Mouse (Mus musculus) intestine, postnatal 0 days (tissue): ENCODE results near the gene Tecpr1. TPM values are rescaled to one million over a fixed set of nuclear protein-coding genes. Genes with fewer than 3 reads are reported as not detected.

ENCODE experiments used
- ATAC-seq: fragments of 200-750 bp; cut with Nextera tagmentation; 2 replicates; pipeline ENCODE4 v1.8.0; 2017; ENCODE audit warnings: mild to moderate bottlenecking, moderate TSS enrichment, moderate library complexity
- H3K27ac ChIP-seq: fragments of 300-500 bp; sonication (generic); 2 replicates; pipeline ENCODE4 v1.5.1; 2014; ENCODE audit warnings: mild to moderate bottlenecking, low read depth, low read length, moderate library complexity
- H3K27me3 ChIP-seq: fragments of 300-500 bp; sonication (generic); replicated peaks from 2 replicates; pipeline ENCODE4 v1.6.1; 2014; ENCODE audit warnings: low read length, mixed read lengths; ENCODE audit not compliant: control insufficient read depth, insufficient read depth
- H3K36me3 ChIP-seq: fragments of 300-500 bp; sonication (generic); 2 replicates; pipeline ENCODE4 v1.6.1; 2014; ENCODE audit warnings: mild to moderate bottlenecking, moderate library complexity; ENCODE audit not compliant: control insufficient read depth, insufficient read depth
- H3K4me1 ChIP-seq: fragments of 300-500 bp; sonication (generic); replicated peaks from 2 replicates; pipeline ENCODE4 v1.6.1; 2014; ENCODE audit warnings: antibody characterized with exemption, low read length, mixed read lengths; ENCODE audit not compliant: control insufficient read depth, insufficient read depth
- H3K4me2 ChIP-seq: fragments of 300-500 bp; sonication (generic); replicated peaks from 2 replicates; pipeline ENCODE4 v1.6.1; 2014; ENCODE audit warnings: low read depth, mild to moderate bottlenecking, moderate library complexity
- H3K4me3 ChIP-seq: fragments of 300-500 bp; sonication (generic); 2 replicates; pipeline ENCODE4 v1.5.1; 2014; ENCODE audit warnings: low read depth, low read length
- H3K9ac ChIP-seq: fragments of 300-500 bp; sonication (generic); 2 replicates; pipeline ENCODE4 v1.6.1; 2014; ENCODE audit warnings: mild to moderate bottlenecking, low read depth, low read length
- H3K9me3 ChIP-seq: fragments of 300-500 bp; sonication (generic); 2 replicates; pipeline ENCODE4 v1.6.1; 2016; ENCODE audit warnings: mixed run types; ENCODE audit not compliant: control insufficient read depth
- CTCF ChIP-seq: sonication (generic); IDR thresholded peaks from 2 replicates; pipeline ENCODE4 v1.5.1; 2016; ENCODE audit warnings: low read depth, mild to moderate bottlenecking, control low read depth, antibody characterized with exemption, moderate library complexity
- WGBS: fragments of 180-500 bp; shearing (Covaris S2); extraction: QIAGEN DNeasy Blood & Tissue Kit; methylation state at CpG from one replicate; pipeline ENCODE4 v1.1.7; 2014; 5-methylcytosine and 5-hydroxymethylcytosine counted together
- polyA plus RNA-seq: library from polyadenylated mRNA; unstranded; fragments of >200 nt; fragmentation: Nextera tagmentation; extraction: Ambion mirVana; gene quantifications from 2 replicates; pipeline ENCODE4 v1.2.1, GENCODE M21; 2015

Gene Tecpr1
- polyA plus RNA-seq, 1 experiment from 2014 or later, result 10.7 TPM

DNA sequence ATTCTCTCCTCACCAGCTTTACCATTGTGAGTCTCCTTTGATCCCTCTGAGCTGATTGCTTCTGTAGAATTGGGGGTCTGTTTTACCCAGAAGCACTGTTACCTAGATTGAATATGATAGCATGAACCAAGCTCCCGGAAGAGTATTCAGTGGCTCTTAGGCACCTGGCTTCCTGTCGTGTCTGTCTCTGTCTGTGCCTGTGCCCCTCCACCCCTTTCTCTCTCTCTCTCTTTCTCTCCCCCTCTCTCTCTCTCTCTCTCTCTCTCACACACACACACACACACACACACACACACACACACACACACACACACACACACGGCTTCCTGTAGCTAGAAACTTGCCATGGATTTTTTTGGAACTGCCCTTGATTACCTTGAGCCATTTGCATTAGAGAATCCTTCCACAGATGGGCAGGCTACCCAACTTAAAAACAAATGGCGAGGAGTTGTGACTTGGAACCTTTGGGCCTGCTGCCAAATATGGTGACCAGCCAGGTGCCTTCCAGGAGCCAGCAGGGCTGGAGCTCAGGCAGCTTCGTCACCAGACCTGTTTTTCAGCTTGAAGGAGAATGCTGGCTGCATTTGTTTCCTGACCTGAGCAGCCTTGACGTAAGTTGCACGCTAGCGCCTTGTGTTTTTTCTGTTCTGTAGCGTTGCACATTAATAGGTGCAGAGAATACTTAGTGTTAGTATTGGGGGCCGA is 60.5 kb downstream of the Tecpr1 start:
- Histone ChIP-seq H3K27me3 (no peaks in the 10 kb centered on the region), H3K9me3 (no peaks in the 10 kb centered on the region), H3K4me1 (peaks cover 6% of the 10 kb centered on the region), H3K9ac (no peak overlapping the region), H3K27ac (no peak overlapping the region), H3K36me3 (peaks cover 37% of the 10 kb centered on the region), H3K4me3 (no peak overlapping the region), H3K4me2 (no peak overlapping the region)
- 78% methylated on average over 10 of the region's 10 CpGs for whole genome bisulfite sequencing
- TF ChIP-seq CTCF, result no peak
- no peak for ATAC-seq

GRCm38 (mm10) chr5:144162080-144162812 is 61.2 kb downstream of the Tecpr1 start:
- no peak for ATAC-seq
- Histone ChIP-seq H3K27ac (no peak overlapping the region), H3K36me3 (peaks cover 42% of the 10 kb centered on the region)

GRCm38 (mm10) chr5:144159137-144159536 is 64.3 kb downstream of the Tecpr1 start:
- no peaks in the 10 kb centered on the region for H3K27me3 ChIP-seq
- no peak for TF ChIP-seq CTCF
- peak; percentile 70 for ATAC-seq
- peaks cover 6% of the 10 kb centered on the region for H3K4me1 ChIP-seq
- H3K27ac ChIP-seq, result peak overlapping the region; percentile 62
- no peak overlapping the region for H3K4me2 ChIP-seq
- no peaks in the 10 kb centered on the region for H3K9me3 ChIP-seq
- H3K9ac ChIP-seq, result no peak overlapping the region
- H3K36me3 ChIP-seq, result peaks cover 27% of the 10 kb centered on the region
- WGBS, result 65% methylated on average over 8 of the region's 8 CpGs
- H3K4me3 ChIP-seq, result no peak overlapping the region

More at GRCm38 (mm10) chr5:144162080-144162812, 61.2 kb downstream of the Tecpr1 start:
- Histone ChIP-seq H3K9me3 (no peaks in the 10 kb centered on the region), H3K4me2 (no peak overlapping the region), H3K4me1 (peaks cover 6% of the 10 kb centered on the region), H3K4me3 (no peak overlapping the region), H3K27me3 (no peaks in the 10 kb centered on the region), H3K9ac (no peak overlapping the region)
- 78% methylated on average over 5 of the region's 5 CpGs for WGBS
- TF ChIP-seq CTCF, result no peak

GRCm38 (mm10) chr5:144158604-144159003 is 64.8 kb downstream of the Tecpr1 start:
- 7% methylated on average over 4 of the region's 4 CpGs for WGBS
- Histone ChIP-seq H3K4me3 (no peak overlapping the region), H3K36me3 (peaks cover 22% of the 10 kb centered on the region), H3K27me3 (no peaks in the 10 kb centered on the region), H3K9me3 (no peaks in the 10 kb centered on the region), H3K4me1 (peaks cover 6% of the 10 kb centered on the region), H3K27ac (peak overlapping the region; percentile 62), H3K9ac (no peak overlapping the region), H3K4me2 (no peak overlapping the region)
- ATAC-seq, result peak; percentile 90
- no peak for TF ChIP-seq CTCF

- no peak overlapping the region for H3K27ac ChIP-seq
- peaks cover 35% of the 10 kb centered on the region for H3K36me3 ChIP-seq
- H3K27me3 ChIP-seq, result no peaks in the 10 kb centered on the region
- no peak overlapping the region for H3K9ac ChIP-seq
- WGBS, result 26% methylated on average over 7 of the region's 7 CpGs
- TF ChIP-seq CTCF, result peak; percentile 87
- ATAC-seq, result no peak
- H3K4me3 ChIP-seq, result no peak overlapping the region
- peaks cover 6% of the 10 kb centered on the region; the same call in 1 of the 2 replicates for H3K4me1 ChIP-seq
- H3K4me2 ChIP-seq, result no peak overlapping the region
- no peaks in the 10 kb centered on the region for H3K9me3 ChIP-seq
Measured at GRCm38 (mm10) chr5:144154528-144154927, 68.9 kb downstream of the Tecpr1 start.

GRCm38 (mm10) chr5:144151270-144151669 is 72.1 kb downstream of the Tecpr1 start:
- Histone ChIP-seq H3K27me3 (no peaks in the 10 kb centered on the region), H3K9me3 (no peaks in the 10 kb centered on the region), H3K27ac (no peak overlapping the region), H3K36me3 (peaks cover 37% of the 10 kb centered on the region), H3K9ac (no peak overlapping the region), H3K4me1 (no peaks in the 10 kb centered on the region), H3K4me2 (no peak overlapping the region), H3K4me3 (no peak overlapping the region)
- 80% methylated on average over 4 of the region's 4 CpGs for WGBS
- no peak for ATAC-seq
- no peak for TF ChIP-seq CTCF
